Mouse (Mus musculus) heart, adult 2 months (tissue): ENCODE results near the gene Mcu. TPM values are rescaled to one million over a fixed set of nuclear protein-coding genes. Genes with fewer than 3 reads are reported as not detected.

Experiments
- DNase-seq, 2 experiments: peaks; one replicate each; pipeline ENCODE4 v3.0.0; 2021
- H3K27ac ChIP-seq: fragments of 200-600 bp; 2 replicates; pipeline ENCODE4 v1.8.1; 2022
- H3K27me3 ChIP-seq: fragments of 200-500 bp; 2 replicates; pipeline ENCODE4 v1.6.1; 2012; ENCODE audit warnings: mild to moderate bottlenecking, low read length, inconsistent platforms, mixed read lengths; ENCODE audit not compliant: control insufficient read depth, insufficient read depth
- H3K36me3 ChIP-seq: fragments of 200-500 bp; 2 replicates; pipeline ENCODE4 v1.6.1; 2012; ENCODE audit warnings: low read length, inconsistent platforms; ENCODE audit not compliant: control insufficient read depth, insufficient read depth
- H3K4me1 ChIP-seq: fragments of 200-500 bp; 2 replicates; pipeline ENCODE4 v1.6.1; 2011; ENCODE audit warnings: low read length; ENCODE audit not compliant: control insufficient read depth, insufficient read depth
- H3K4me3 ChIP-seq: fragments of 200-600 bp; 2 replicates; pipeline ENCODE4 v1.8.1; 2022
- H3K79me2 ChIP-seq: fragments of 200-500 bp; replicated peaks from 2 replicates; pipeline ENCODE4 v1.6.1; 2012; ENCODE audit warnings: mild to moderate bottlenecking, inconsistent platforms, low read length, moderate library complexity, mixed read lengths; ENCODE audit not compliant: control insufficient read depth, insufficient read depth
- H3K9ac ChIP-seq: fragments of 200-500 bp; 2 replicates; pipeline ENCODE4 v1.6.1; 2012; ENCODE audit warnings: low read depth, mild to moderate bottlenecking, control low read depth, inconsistent platforms, low read length, mixed read lengths
- CTCF ChIP-seq: fragments of 200-600 bp; IDR thresholded peaks from 2 replicates; pipeline ENCODE4 v1.8.1; 2022; ENCODE audit warnings: antibody characterized with exemption, mild to moderate bottlenecking, moderate library complexity
- EP300 ChIP-seq: fragments of 200-500 bp; IDR thresholded peaks from 2 replicates; pipeline ENCODE4 v1.6.1; 2011; ENCODE audit warnings: low read depth, low read length, control low read depth; ENCODE audit not compliant: insufficient read depth
- POLR2A ChIP-seq: fragments of 200-500 bp; IDR thresholded peaks from 2 replicates; pipeline ENCODE4 v1.6.1; 2011; ENCODE audit warnings: mild to moderate bottlenecking, low read depth, low read length, control low read depth; ENCODE audit not compliant: insufficient read depth
- WGBS: fragments of 180-500 bp; shearing (Covaris S2); methylation state at CpG from one replicate; pipeline ENCODE4 v1.1.7; 2018; 5-methylcytosine and 5-hydroxymethylcytosine counted together
- intact Hi-C: fragments of 180-260 bp; cut with DNase I; formaldehyde crosslinking; loops from one replicate; pipeline ENCODE4 v1.15.1; 2025
- polyA plus RNA-seq: library from polyadenylated mRNA; depleted of rRNA; stranded (reverse); fragments of >200 nt; gene quantifications from 2 replicates; pipeline ENCODE4 v1.2.3, GENCODE M21; 2012
- total RNA-seq, 2 experiments: library from RNA; stranded (reverse); gene quantifications; 2 replicates each; pipeline ENCODE4 v1.2.3; 2021

Mcu gene
- total and polyA plus RNA-seq, 3 experiments, result 10.4 to 21.6 (median 20.0) TPM

DNA sequence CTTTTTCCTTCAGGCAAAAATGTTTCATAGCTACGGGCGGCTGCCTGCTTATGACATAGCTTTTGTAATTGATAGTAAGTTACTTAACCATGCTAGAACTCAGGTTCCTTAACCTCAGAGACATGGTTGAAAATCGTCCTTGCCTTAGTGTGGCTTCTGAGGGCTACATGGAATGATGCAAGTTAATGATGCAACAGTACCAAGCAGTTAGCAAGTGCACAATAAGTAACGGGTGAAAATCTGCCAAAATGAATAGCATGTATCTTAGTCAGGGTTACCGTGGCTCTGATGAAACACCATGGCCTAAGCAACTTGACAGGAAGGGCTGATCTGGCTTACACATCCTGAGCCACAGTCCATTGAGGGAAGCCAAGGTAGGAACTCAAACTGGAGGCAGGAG is 51.9 kb downstream of the Mcu start:
- WGBS, result 61% methylated on average over 5 of the region's 5 CpGs
- no peak overlapping the region for H3K9ac ChIP-seq
- H3K27me3 ChIP-seq, result no peaks in the 10 kb centered on the region
- TF ChIP-seq POLR2A (no peak), CTCF (no peak), EP300 (no peak)
- H3K79me2 ChIP-seq, result peaks cover 2% of the 10 kb centered on the region; the same call in 1 of the 2 replicates
- no peak for DNase-seq
- no peak overlapping the region for H3K27ac ChIP-seq
- H3K4me1 ChIP-seq, result peaks cover 4% of the 10 kb centered on the region
- intact Hi-C loops, result no loop called here
- peaks cover under 1% of the 10 kb centered on the region; the same call in 1 of the 2 replicates for H3K36me3 ChIP-seq
- H3K4me3 ChIP-seq, result no peak overlapping the region

DNA sequence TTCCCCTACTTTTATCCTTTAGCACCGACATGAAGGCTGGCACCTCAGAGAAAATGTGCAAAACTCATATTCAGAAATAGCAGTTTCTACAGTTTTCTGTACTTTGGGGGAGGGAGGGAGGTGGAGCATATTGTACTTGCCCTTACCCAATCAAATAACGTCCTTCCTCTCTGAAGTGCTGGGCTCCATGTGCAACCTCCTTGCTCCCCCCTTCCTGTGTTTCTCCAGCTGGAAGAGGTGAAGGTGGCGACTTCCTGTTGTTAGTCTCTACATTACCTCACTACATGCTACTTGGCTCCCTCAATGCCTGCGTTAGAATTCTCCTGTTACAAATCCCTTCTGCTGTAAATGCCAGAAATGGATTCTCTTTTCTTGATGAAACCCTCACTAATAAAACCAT is 54.0 kb downstream of the Mcu start:
- H3K4me3 ChIP-seq, result no peak overlapping the region
- no peaks in the 10 kb centered on the region for H3K27me3 ChIP-seq
- intact Hi-C loops, result no loop called here
- WGBS, result 27% methylated on average over 4 of the region's 4 CpGs
- peaks cover 2% of the 10 kb centered on the region for H3K4me1 ChIP-seq
- TF ChIP-seq POLR2A (no peak), CTCF (no peak), EP300 (no peak)
- no peaks in the 10 kb centered on the region for H3K36me3 ChIP-seq
- no peak overlapping the region for H3K9ac ChIP-seq
- peaks cover 1% of the 10 kb centered on the region for H3K79me2 ChIP-seq
- DNase-seq, result no peak
- no peak overlapping the region for H3K27ac ChIP-seq

DNA sequence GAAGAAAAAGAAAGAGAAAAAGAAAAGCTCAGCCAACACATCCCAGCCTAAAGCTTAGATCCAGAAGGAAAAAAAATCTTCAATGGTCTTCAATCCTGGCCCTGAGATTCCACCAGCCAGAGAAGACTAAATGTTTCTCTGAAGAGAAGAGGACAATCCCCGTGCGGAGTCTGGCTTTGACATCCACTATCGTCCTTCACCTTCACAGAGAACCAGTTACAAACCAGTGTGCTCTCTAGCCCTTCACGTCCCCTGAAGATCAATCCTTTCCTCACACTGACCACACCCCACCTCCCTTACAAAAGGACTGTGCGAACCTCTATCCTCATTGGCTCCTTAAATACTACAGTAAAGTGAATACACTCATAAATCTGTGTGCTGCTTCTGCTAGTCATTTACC is 56.4 kb downstream of the Mcu start:
- Histone ChIP-seq H3K27me3 (no peaks in the 10 kb centered on the region), H3K36me3 (no peaks in the 10 kb centered on the region), H3K9ac (no peak overlapping the region), H3K4me3 (no peak overlapping the region), H3K4me1 (peaks cover 2% of the 10 kb centered on the region), H3K79me2 (no peaks in the 10 kb centered on the region; the same call in none of the 2 replicates), H3K27ac (no peak overlapping the region)
- 96% methylated on average over 5 of the region's 5 CpGs for WGBS
- no peak for TF ChIP-seq EP300
- no peak for TF ChIP-seq CTCF
- no peak for TF ChIP-seq POLR2A
- no peak for DNase-seq
- intact Hi-C loops, result no loop called here

DNA sequence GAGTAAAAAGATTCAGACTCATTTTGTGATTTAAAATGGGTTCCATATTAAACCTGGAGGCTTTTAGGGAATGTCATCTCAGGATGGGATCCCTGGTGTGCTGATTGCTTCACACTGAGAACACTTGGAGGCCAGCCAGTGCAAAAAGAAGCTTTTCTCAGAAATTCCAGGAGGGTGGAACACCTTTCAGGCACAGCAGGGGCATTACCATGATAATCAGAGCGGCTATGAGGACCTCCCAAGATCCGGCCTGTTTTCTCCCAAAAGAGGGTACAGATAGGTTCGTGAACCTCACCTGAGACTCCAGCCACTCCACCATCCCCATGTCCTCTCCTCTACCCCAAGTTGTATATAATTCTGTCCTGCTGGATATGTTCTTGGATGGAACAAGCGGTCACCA is 57.9 kb downstream of the Mcu start:
- intact Hi-C loops, result no loop called here

DNA sequence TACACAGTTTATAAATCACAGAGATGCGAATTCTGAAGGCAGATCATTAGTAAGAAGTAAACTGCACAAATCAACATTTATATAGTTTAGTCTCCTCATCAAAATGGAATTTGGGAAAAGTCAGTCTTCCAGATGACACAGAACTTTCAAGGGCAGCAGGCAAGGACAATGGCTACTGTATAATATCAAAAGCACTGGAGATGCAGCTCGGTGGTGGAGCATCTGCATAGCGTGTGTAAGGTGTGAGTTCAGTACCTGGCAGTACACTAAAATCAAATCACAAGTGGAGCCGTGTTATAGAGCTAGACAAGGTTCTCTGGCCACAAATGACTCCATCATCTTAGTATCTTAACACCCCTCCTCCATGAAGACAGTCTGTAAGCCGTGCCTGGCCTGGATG is 58.3 kb downstream of the Mcu start:
- WGBS, result 82% methylated on average over 5 of the region's 5 CpGs
- no peak overlapping the region for H3K4me3 ChIP-seq
- intact Hi-C loops, result no loop called here
- no peaks in the 10 kb centered on the region for H3K27me3 ChIP-seq
- no peak overlapping the region for H3K27ac ChIP-seq
- H3K79me2 ChIP-seq, result no peaks in the 10 kb centered on the region; the same call in none of the 2 replicates
- TF ChIP-seq EP300 (no peak), CTCF (no peak), POLR2A (no peak)
- H3K9ac ChIP-seq, result no peak overlapping the region
- DNase-seq, result no peak
- H3K4me1 ChIP-seq, result no peaks in the 10 kb centered on the region
- no peaks in the 10 kb centered on the region for H3K36me3 ChIP-seq

More for the DNA sequence above, 57.9 kb downstream of the Mcu start:
- TF ChIP-seq POLR2A (no peak), EP300 (no peak), CTCF (no peak)
- Histone ChIP-seq H3K27me3 (no peaks in the 10 kb centered on the region), H3K79me2 (no peaks in the 10 kb centered on the region; the same call in none of the 2 replicates), H3K36me3 (no peaks in the 10 kb centered on the region), H3K9ac (no peak overlapping the region), H3K4me3 (no peak overlapping the region), H3K4me1 (no peaks in the 10 kb centered on the region), H3K27ac (no peak overlapping the region)
- 93% methylated on average over 4 of the region's 4 CpGs for WGBS
- no peak for DNase-seq

DNA sequence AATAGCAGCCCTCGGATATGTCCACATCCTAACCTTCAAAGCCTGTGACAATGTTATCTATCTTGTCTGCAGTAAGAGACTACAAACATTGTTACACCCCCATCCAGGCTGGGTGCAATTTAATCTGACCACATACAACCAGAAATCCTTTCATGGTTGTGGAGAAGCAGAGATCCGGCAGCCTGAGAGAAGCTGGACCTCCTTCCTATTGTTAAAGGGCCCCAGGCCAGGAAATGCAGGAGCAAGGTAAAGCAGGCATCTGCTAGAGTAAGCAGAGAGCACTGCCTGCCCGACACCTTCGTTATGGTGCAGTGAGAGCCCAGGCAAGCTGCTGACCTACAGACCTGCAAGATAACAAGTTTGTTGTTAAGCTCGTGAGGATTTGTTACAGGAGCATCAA is 60.0 kb downstream of the Mcu start:
- Histone ChIP-seq H3K27ac (no peak overlapping the region), H3K9ac (no peak overlapping the region), H3K4me3 (no peak overlapping the region), H3K4me1 (no peaks in the 10 kb centered on the region; the same call in 1 of the 2 replicates), H3K27me3 (no peaks in the 10 kb centered on the region), H3K36me3 (no peaks in the 10 kb centered on the region), H3K79me2 (no peaks in the 10 kb centered on the region; the same call in none of the 2 replicates)
- WGBS, result 21% methylated on average over 5 of the region's 5 CpGs
- intact Hi-C loops, result no loop called here
- DNase-seq, result no peak
- TF ChIP-seq CTCF (no peak), EP300 (no peak), POLR2A (no peak)

DNA sequence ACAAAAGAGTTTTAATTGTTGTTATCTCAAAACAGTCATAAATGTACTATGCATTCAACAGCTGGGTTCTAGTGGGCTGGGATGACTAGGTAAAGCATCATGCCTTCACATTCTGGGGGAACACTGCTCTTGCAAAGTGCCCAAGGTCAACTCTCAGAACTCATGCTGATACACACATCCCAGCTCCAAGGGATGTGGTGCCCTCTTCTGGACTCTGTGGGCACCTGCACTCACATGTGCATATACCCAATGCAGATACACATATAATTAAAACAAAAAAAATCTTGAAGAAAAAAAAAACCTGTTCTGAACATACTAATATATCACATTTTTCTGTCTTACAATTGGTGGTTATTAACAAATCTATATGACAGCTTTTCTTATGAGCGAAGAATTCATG is 62.2 kb downstream of the Mcu start:
- H3K79me2 ChIP-seq, result no peaks in the 10 kb centered on the region; the same call in 1 of the 2 replicates
- H3K27me3 ChIP-seq, result no peaks in the 10 kb centered on the region
- no peak for DNase-seq
- no peak overlapping the region for H3K27ac ChIP-seq
- WGBS, result 100% methylated on average over 1 of the region's 1 CpGs
- no peak overlapping the region for H3K4me3 ChIP-seq
- H3K9ac ChIP-seq, result no peak overlapping the region
- intact Hi-C loops, result no loop called here
- TF ChIP-seq POLR2A, result no peak
- TF ChIP-seq CTCF, result no peak
- no peak for TF ChIP-seq EP300
- no peaks in the 10 kb centered on the region; the same call in 1 of the 2 replicates for H3K4me1 ChIP-seq
- no peaks in the 10 kb centered on the region for H3K36me3 ChIP-seq
